Mouse (Mus musculus) G1E (cell line): ENCODE results near the gene Sult2b1.

Source experiments
- CTCF ChIP-seq: IDR thresholded peaks from 2 replicates; pipeline ENCODE4 v1.5.1; 2012; ENCODE audit warnings: low read depth, low read length, inconsistent platforms, mixed read lengths
- GATA1 ChIP-seq: IDR thresholded peaks from 2 replicates; pipeline ENCODE4 v1.6.1; 2012; ENCODE audit warnings: borderline replicate concordance, low read length, inconsistent platforms, mixed read lengths
- GATA2 ChIP-seq: IDR thresholded peaks from 2 replicates; pipeline ENCODE4 v1.6.1; 2012; ENCODE audit warnings: low read depth, low read length, inconsistent platforms, borderline replicate concordance
- POLR2AphosphoS5 ChIP-seq: IDR thresholded peaks from 2 replicates; pipeline ENCODE4 v1.6.1; 2012; ENCODE audit warnings: low read depth, low read length, inconsistent platforms; ENCODE audit not compliant: insufficient replicate concordance
- TAL1 ChIP-seq: conservative IDR thresholded peaks from 2 replicates; pipeline ENCODE4 v1.6.1; 2012; ENCODE audit warnings: low read depth, low read length, inconsistent platforms, mixed read lengths

DNA sequence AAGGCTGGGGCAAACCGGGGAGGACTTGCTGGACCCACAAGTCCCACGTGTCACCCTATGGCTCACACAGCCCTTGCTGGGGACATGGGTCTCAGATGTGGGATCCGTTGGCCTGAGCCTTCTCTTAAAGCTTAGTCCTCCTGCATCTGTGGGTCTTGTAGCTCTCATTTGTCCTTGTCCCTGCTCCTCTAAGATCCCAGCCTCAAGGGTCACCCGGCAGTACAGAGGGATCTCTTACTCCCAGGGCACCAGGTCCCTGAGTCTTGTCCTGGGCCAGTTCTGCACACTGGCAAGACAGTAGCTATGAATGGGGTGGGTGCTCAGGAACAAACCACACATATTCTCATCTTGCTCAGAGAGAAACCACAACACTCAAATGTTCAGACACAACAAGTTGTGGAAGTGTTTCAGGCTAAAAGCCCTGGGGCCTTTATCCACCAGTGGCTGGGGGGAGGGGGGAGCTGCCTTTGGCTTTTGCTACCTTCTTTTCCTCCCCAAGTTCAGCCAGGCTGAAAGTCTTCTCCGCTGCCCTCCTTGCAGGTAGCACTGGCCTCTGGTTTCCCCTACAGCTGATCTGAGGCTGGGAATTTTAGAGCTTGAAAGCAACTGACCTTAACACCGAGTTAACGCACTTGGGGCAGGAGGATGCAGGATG is 100.9 kb downstream of the Sult2b1 start, which contains the start of gene Ntn5:
- TF ChIP-seq CTCF (no peak), POLR2AphosphoS5 (no peak), GATA1 (no peak), TAL1 (no peak), GATA2 (no peak)
